Mouse (Mus musculus) forebrain, embryonic 16.5 days (tissue): ENCODE data around the gene Rabepk. TPM values are rescaled to one million over a fixed set of nuclear protein-coding genes. Genes with fewer than 3 reads are reported as not detected.

ENCODE experiments used
- ATAC-seq: fragments of 200-750 bp; cut with Nextera tagmentation; 2 replicates; pipeline ENCODE4 v1.8.0; 2017; ENCODE audit warnings: mild to moderate bottlenecking, moderate library complexity
- H3K27ac ChIP-seq: fragments of 300-500 bp; sonication (generic); 2 replicates; pipeline ENCODE4 v1.5.1; 2014; ENCODE audit warnings: low read length, control low read depth
- H3K27me3 ChIP-seq: fragments of 300-500 bp; sonication (generic); replicated peaks from 2 replicates; pipeline ENCODE4 v1.6.1; 2014; ENCODE audit warnings: low read length; ENCODE audit not compliant: control insufficient read depth, insufficient read depth
- H3K36me3 ChIP-seq: fragments of 300-500 bp; sonication (generic); 2 replicates; pipeline ENCODE4 v1.6.1; 2014; ENCODE audit not compliant: control insufficient read depth, insufficient read depth
- H3K4me1 ChIP-seq: fragments of 300-500 bp; sonication (generic); replicated peaks from 2 replicates; pipeline ENCODE4 v1.6.1; 2014; ENCODE audit warnings: low read length; ENCODE audit not compliant: control insufficient read depth, insufficient read depth
- H3K4me2 ChIP-seq: fragments of 300-500 bp; sonication (generic); 2 replicates; pipeline ENCODE4 v1.6.1; 2014; ENCODE audit warnings: mild to moderate bottlenecking, low read length, control low read depth
- H3K4me3 ChIP-seq: fragments of 300-500 bp; sonication (generic); replicated peaks from 2 replicates; pipeline ENCODE4 v1.5.1; 2014; ENCODE audit warnings: mild to moderate bottlenecking, low read length, control low read depth
- H3K9ac ChIP-seq: fragments of 300-500 bp; sonication (generic); replicated peaks from 2 replicates; pipeline ENCODE4 v1.6.1; 2014; ENCODE audit warnings: low read depth, low read length, control low read depth
- H3K9me3 ChIP-seq: fragments of 300-500 bp; sonication (generic); 2 replicates; pipeline ENCODE4 v1.6.1; 2016; ENCODE audit warnings: low read length; ENCODE audit not compliant: control insufficient read depth
- WGBS: fragments of 180-500 bp; shearing (Covaris S2); extraction: QIAGEN DNeasy Blood & Tissue Kit; methylation state at CpG from one replicate; pipeline ENCODE4 v1.1.7; 2014; 5-methylcytosine and 5-hydroxymethylcytosine counted together
- polyA plus RNA-seq: library from polyadenylated mRNA; unstranded; fragments of >200 nt; fragmentation: Nextera tagmentation; extraction: Ambion mirVana; gene quantifications from 2 replicates; pipeline ENCODE4 v1.2.1, GENCODE M21; 2015

The Rabepk gene
- polyA plus RNA-seq, 1 experiment from 2014 or later: 29.9 TPM

- Histone ChIP-seq H3K4me2 (peak within 1 kb of the TSS; percentile 69), H3K27ac (peak within 1 kb of the TSS; percentile 87), H3K4me3 (peak within 1 kb of the TSS; percentile 89), H3K27me3 (no peaks in the 10 kb centered on the region), H3K36me3 (no peaks in the 10 kb centered on the region), H3K9me3 (no peaks in the 10 kb centered on the region), H3K9ac (peak within 1 kb of the TSS; percentile 94), H3K4me1 (peaks cover 14% of the 10 kb centered on the region)
- peak; percentile 24 for ATAC-seq
- WGBS: under 1% methylated on average over 13 of the region's 14 CpGs
Measured at GRCm38 (mm10) chr2:34754551-34755358, 45.0 kb downstream of the Rabepk start, which contains the start of gene Gapvd1. Gene Gapvd1 (minus strand): TSS chr2:34755232.

- Histone ChIP-seq H3K4me2 (peak overlapping the region; percentile 69), H3K27ac (peak overlapping the region; percentile 87), H3K4me1 (peaks cover 14% of the 10 kb centered on the region), H3K9me3 (no peaks in the 10 kb centered on the region), H3K9ac (peak overlapping the region; percentile 94), H3K36me3 (no peaks in the 10 kb centered on the region), H3K4me3 (peak overlapping the region; percentile 89), H3K27me3 (no peaks in the 10 kb centered on the region)
- under 1% methylated on average over 95 of the region's 106 CpGs for WGBS
- peak; percentile 94 for ATAC-seq
Measured at GRCm38 (mm10) chr2:34753811-34754550, 45.7 kb downstream of the Rabepk start.

- no peaks in the 10 kb centered on the region for H3K9me3 ChIP-seq
- no peaks in the 10 kb centered on the region for H3K36me3 ChIP-seq
- peaks cover 14% of the 10 kb centered on the region for H3K4me1 ChIP-seq
- H3K27me3 ChIP-seq: no peaks in the 10 kb centered on the region
- WGBS: 88% methylated on average over 2 of the region's 2 CpGs
- H3K4me3 ChIP-seq: no peak overlapping the region
- no peak overlapping the region for H3K9ac ChIP-seq
- no peak overlapping the region for H3K4me2 ChIP-seq
- no peak overlapping the region for H3K27ac ChIP-seq
- no peak for ATAC-seq
Measured at GRCm38 (mm10) chr2:34750245-34750644, 49.5 kb downstream of the Rabepk start.

GRCm38 (mm10) chr2:34748479-34748878, 51.2 kb downstream of the Rabepk start:
- ATAC-seq: no peak
- WGBS: 95% methylated on average over 4 of the region's 4 CpGs
- Histone ChIP-seq H3K4me2 (no peak overlapping the region), H3K9me3 (no peaks in the 10 kb centered on the region), H3K4me1 (peaks cover 11% of the 10 kb centered on the region), H3K36me3 (no peaks in the 10 kb centered on the region), H3K27ac (no peak overlapping the region), H3K27me3 (no peaks in the 10 kb centered on the region), H3K4me3 (no peak overlapping the region), H3K9ac (no peak overlapping the region)

- 91% methylated on average over 2 of the region's 2 CpGs for WGBS
- Histone ChIP-seq H3K27ac (no peak overlapping the region), H3K27me3 (no peaks in the 10 kb centered on the region), H3K9ac (no peak overlapping the region), H3K4me3 (no peak overlapping the region), H3K4me2 (no peak overlapping the region), H3K4me1 (no peaks in the 10 kb centered on the region), H3K36me3 (peaks cover 3% of the 10 kb centered on the region; the same call in 1 of the 2 replicates), H3K9me3 (no peaks in the 10 kb centered on the region)
- no peak for ATAC-seq
Measured at GRCm38 (mm10) chr2:34745673-34746072, 54.0 kb downstream of the Rabepk start.

GRCm38 (mm10) chr2:34744476-34744875, 55.2 kb downstream of the Rabepk start:
- Histone ChIP-seq H3K27ac (no peak overlapping the region), H3K9ac (no peak overlapping the region), H3K4me2 (no peak overlapping the region), H3K9me3 (no peaks in the 10 kb centered on the region), H3K4me1 (no peaks in the 10 kb centered on the region), H3K4me3 (no peak overlapping the region), H3K27me3 (no peaks in the 10 kb centered on the region), H3K36me3 (peaks cover 3% of the 10 kb centered on the region; the same call in 1 of the 2 replicates)
- WGBS: 99% methylated on average over 8 of the region's 8 CpGs
- ATAC-seq: no peak

- no peak for ATAC-seq
- Histone ChIP-seq H3K9ac (no peak overlapping the region), H3K27ac (no peak overlapping the region), H3K4me2 (no peak overlapping the region), H3K4me1 (no peaks in the 10 kb centered on the region), H3K36me3 (peaks cover 3% of the 10 kb centered on the region; the same call in 1 of the 2 replicates), H3K27me3 (no peaks in the 10 kb centered on the region), H3K4me3 (no peak overlapping the region), H3K9me3 (no peaks in the 10 kb centered on the region)
- WGBS: 97% methylated on average over 8 of the region's 8 CpGs
Measured at GRCm38 (mm10) chr2:34742675-34743074, 57.0 kb downstream of the Rabepk start.

GRCm38 (mm10) chr2:34741390-34742159, 58.1 kb downstream of the Rabepk start:
- H3K4me1 ChIP-seq: no peaks in the 10 kb centered on the region
- WGBS: 93% methylated on average over 12 of the region's 12 CpGs
- no peak overlapping the region for H3K4me2 ChIP-seq
- H3K27ac ChIP-seq: no peak overlapping the region
- no peak overlapping the region for H3K4me3 ChIP-seq
- H3K9me3 ChIP-seq: no peaks in the 10 kb centered on the region
- H3K36me3 ChIP-seq: peaks cover 3% of the 10 kb centered on the region; the same call in 1 of the 2 replicates
- no peaks in the 10 kb centered on the region for H3K27me3 ChIP-seq
- no peak for ATAC-seq
- no peak overlapping the region for H3K9ac ChIP-seq
